Mouse (Mus musculus) heart, embryonic 11.5 days (tissue): Measurements from ENCODE around the gene C1qtnf3. TPM values are rescaled to one million over a fixed set of nuclear protein-coding genes. Genes with fewer than 3 reads are reported as not detected.
A peak's percentile ranks its signal among the peaks of the same experiment; 100 is the strongest.

Source experiments
- ATAC-seq: fragments of 200-750 bp; cut with Nextera tagmentation; replicated peaks from 2 replicates; pipeline ENCODE4 v1.8.0; 2017; ENCODE audit warnings: moderate library complexity; ENCODE audit not compliant: insufficient number of reproducible peaks, low FRiP score, low TSS enrichment
- H3K27ac ChIP-seq: fragments of 300-500 bp; sonication (generic); 2 replicates; pipeline ENCODE4 v1.5.1; 2014; ENCODE audit warnings: mild to moderate bottlenecking, low read depth, low read length
- H3K27me3 ChIP-seq: fragments of 300-500 bp; sonication (generic); 2 replicates; pipeline ENCODE4 v1.6.1; 2014; ENCODE audit warnings: mild to moderate bottlenecking, low read length, mixed read lengths; ENCODE audit not compliant: control insufficient read depth, insufficient read depth
- H3K36me3 ChIP-seq: fragments of 300-500 bp; sonication (generic); 2 replicates; pipeline ENCODE4 v1.6.1; 2014; ENCODE audit warnings: mild to moderate bottlenecking, low read length, moderate library complexity, mixed read lengths; ENCODE audit not compliant: control insufficient read depth, insufficient read depth
- H3K4me1 ChIP-seq: fragments of 300-500 bp; sonication (generic); 2 replicates; pipeline ENCODE4 v1.6.1; 2014; ENCODE audit warnings: low read length; ENCODE audit not compliant: control insufficient read depth, insufficient read depth
- H3K4me2 ChIP-seq: fragments of 300-500 bp; sonication (generic); 2 replicates; pipeline ENCODE4 v1.6.1; 2014; ENCODE audit warnings: mild to moderate bottlenecking, moderate library complexity
- H3K4me3 ChIP-seq: fragments of 300-500 bp; sonication (generic); 2 replicates; pipeline ENCODE4 v1.5.1; 2014; ENCODE audit warnings: low read depth, low read length
- H3K9ac ChIP-seq: fragments of 300-500 bp; sonication (generic); 2 replicates; pipeline ENCODE4 v1.6.1; 2014; ENCODE audit warnings: mild to moderate bottlenecking, low read depth, low read length, moderate library complexity
- H3K9me3 ChIP-seq: fragments of 300-500 bp; sonication (generic); replicated peaks from 2 replicates; pipeline ENCODE4 v1.6.1; 2016; ENCODE audit warnings: low read length; ENCODE audit not compliant: control insufficient read depth
- WGBS: fragments of 180-500 bp; shearing (Covaris S2); extraction: QIAGEN DNeasy Blood & Tissue Kit; methylation state at CpG from one replicate; pipeline ENCODE4 v1.1.7; 2014; ENCODE audit not compliant: insufficient replicate concordance; 5-methylcytosine and 5-hydroxymethylcytosine counted together
- polyA plus RNA-seq: library from polyadenylated mRNA; unstranded; fragments of >200 nt; fragmentation: Nextera tagmentation; extraction: Ambion mirVana; gene quantifications from 2 replicates; pipeline ENCODE4 v1.2.1, GENCODE M21; 2014

C1qtnf3 gene
- polyA plus RNA-seq, 1 experiment from 2014 or later, result 0.19 TPM

DNA sequence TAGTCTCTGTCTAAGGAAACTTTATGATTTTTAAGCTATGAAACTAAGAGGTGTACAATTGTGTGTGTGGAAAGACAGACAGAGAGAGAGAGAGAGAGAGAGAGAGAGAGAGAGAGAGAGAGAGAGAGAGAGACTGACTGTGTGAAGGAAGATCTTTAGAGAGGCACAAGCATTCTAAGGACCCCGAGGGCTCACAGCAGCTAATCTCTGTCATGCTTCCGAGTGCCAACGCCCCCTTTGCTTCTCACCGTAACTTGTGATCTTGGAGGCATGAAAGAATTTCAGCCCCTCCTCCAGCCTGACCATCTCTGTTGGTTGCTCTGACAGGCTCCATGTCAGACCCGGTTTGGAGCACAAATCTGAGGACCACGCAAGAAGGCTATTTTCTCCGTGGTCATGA is 48.3 kb downstream of the C1qtnf3 start, which contains the start of gene Slc45a2:
TSS of gene Slc45a2 (plus strand) at position 301 of the 400 bp plus-strand sequence.
- no peak within 1 kb of the TSS for H3K27ac ChIP-seq
- no peaks in the 10 kb centered on the region for H3K9me3 ChIP-seq
- H3K36me3 ChIP-seq, result no peaks in the 10 kb centered on the region
- ATAC-seq, result no peak
- H3K9ac ChIP-seq, result no peak within 1 kb of the TSS
- WGBS, result 37% methylated on average over 7 of the region's 7 CpGs
- no peaks in the 10 kb centered on the region for H3K27me3 ChIP-seq
- no peaks in the 10 kb centered on the region for H3K4me1 ChIP-seq
- no peak within 1 kb of the TSS for H3K4me3 ChIP-seq
- H3K4me2 ChIP-seq, result peak within 1 kb of the TSS; percentile 43

DNA sequence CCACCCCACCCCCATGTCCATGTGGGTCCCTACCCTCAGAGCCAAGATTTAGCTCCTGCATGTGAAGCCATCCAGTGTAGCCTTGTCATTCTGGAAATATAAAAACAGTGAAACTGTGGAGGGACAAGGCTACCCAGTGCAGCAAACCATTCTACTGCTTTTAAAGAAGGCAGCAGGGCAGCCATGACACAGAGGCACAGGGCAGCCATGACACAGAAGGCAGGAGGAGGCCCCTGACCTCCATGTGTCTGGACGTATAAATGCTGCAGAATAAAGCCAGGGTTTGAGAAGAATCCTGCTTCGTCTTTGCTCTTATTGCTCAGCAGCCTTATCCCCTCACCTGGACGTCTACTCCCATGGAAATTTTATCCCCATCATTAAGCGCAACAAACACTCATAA is 51.7 kb downstream of the C1qtnf3 start:
- H3K27ac ChIP-seq, result no peak overlapping the region
- no peak overlapping the region for H3K4me2 ChIP-seq
- H3K27me3 ChIP-seq, result no peaks in the 10 kb centered on the region
- H3K4me3 ChIP-seq, result no peak overlapping the region
- WGBS, result 73% methylated on average over 4 of the region's 4 CpGs
- H3K9me3 ChIP-seq, result no peaks in the 10 kb centered on the region
- no peak for ATAC-seq
- no peaks in the 10 kb centered on the region for H3K4me1 ChIP-seq
- no peak overlapping the region for H3K9ac ChIP-seq
- H3K36me3 ChIP-seq, result no peaks in the 10 kb centered on the region

GRCm38 (mm10) chr15:11004646-11005045 is 52.5 kb downstream of the C1qtnf3 start:
- no peak for ATAC-seq
- H3K27ac ChIP-seq, result no peak overlapping the region
- no peak overlapping the region for H3K9ac ChIP-seq
- no peaks in the 10 kb centered on the region for H3K9me3 ChIP-seq
- H3K4me2 ChIP-seq, result no peak overlapping the region
- H3K4me3 ChIP-seq, result no peak overlapping the region
- no peaks in the 10 kb centered on the region for H3K27me3 ChIP-seq
- H3K36me3 ChIP-seq, result no peaks in the 10 kb centered on the region
- H3K4me1 ChIP-seq, result no peaks in the 10 kb centered on the region
- WGBS, result 37% methylated on average over 6 of the region's 6 CpGs

- no peak overlapping the region for H3K9ac ChIP-seq
- H3K4me2 ChIP-seq, result no peak overlapping the region
- no peaks in the 10 kb centered on the region for H3K36me3 ChIP-seq
- no peak overlapping the region for H3K4me3 ChIP-seq
- ATAC-seq, result no peak
- no peaks in the 10 kb centered on the region for H3K4me1 ChIP-seq
- no peaks in the 10 kb centered on the region for H3K27me3 ChIP-seq
- no peaks in the 10 kb centered on the region for H3K9me3 ChIP-seq
- no peak overlapping the region for H3K27ac ChIP-seq
- WGBS, result 17% methylated on average over 5 of the region's 5 CpGs
Measured at GRCm38 (mm10) chr15:11008756-11009155, 56.6 kb downstream of the C1qtnf3 start.

- Histone ChIP-seq H3K4me3 (no peak overlapping the region), H3K9ac (no peak overlapping the region), H3K9me3 (no peaks in the 10 kb centered on the region), H3K4me2 (no peak overlapping the region), H3K27me3 (no peaks in the 10 kb centered on the region), H3K36me3 (no peaks in the 10 kb centered on the region), H3K4me1 (no peaks in the 10 kb centered on the region), H3K27ac (no peak overlapping the region)
- 82% methylated on average over 11 of the region's 11 CpGs for WGBS
- ATAC-seq, result no peak
Measured at GRCm38 (mm10) chr15:11010976-11011548, 58.9 kb downstream of the C1qtnf3 start.

GRCm38 (mm10) chr15:11014931-11015330 is 62.8 kb downstream of the C1qtnf3 start:
- ATAC-seq, result no peak
- H3K27me3 ChIP-seq, result no peaks in the 10 kb centered on the region
- no peak overlapping the region for H3K27ac ChIP-seq
- no peaks in the 10 kb centered on the region for H3K36me3 ChIP-seq
- no peak overlapping the region for H3K9ac ChIP-seq
- H3K4me1 ChIP-seq, result no peaks in the 10 kb centered on the region
- WGBS, result 52% methylated on average over 2 of the region's 2 CpGs
- no peak overlapping the region for H3K4me2 ChIP-seq
- H3K4me3 ChIP-seq, result no peak overlapping the region
- H3K9me3 ChIP-seq, result no peaks in the 10 kb centered on the region

DNA sequence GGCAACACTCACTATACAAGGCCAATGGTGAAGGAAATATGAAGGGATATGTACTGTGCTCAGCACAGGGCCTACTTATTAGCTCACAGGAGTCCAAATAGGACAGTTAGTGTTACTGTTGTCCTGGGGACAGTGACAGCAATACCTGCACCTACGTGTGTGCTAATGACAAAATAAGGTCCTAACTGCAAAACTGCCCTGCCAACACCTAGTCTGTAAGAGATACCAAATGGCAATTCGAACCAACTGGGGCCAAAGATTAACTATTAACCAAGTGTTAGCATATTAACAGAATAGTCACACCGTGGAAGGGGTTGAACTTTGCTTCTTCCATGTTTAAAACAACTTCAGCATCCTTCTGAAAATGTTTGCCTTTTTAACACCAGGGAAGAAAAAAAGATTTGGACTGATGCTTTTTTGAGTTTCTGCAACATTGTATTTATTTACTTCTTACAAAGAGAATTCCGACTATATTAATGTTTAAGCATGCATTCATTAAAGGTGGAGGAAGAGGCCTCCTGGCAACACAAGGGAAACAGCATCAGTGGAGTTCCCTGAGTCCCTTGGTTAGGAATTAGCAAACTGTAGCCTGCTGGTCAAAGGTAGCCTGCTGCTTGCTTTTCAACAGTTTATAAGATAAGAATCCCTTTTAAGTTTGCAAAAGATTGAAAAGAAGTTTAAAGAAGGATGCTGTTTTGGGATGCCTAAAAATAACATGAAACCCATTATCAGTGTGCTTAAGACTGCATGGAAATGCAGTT is 74.8 kb downstream of the C1qtnf3 start:
- WGBS, result 57% methylated on average over 4 of the region's 4 CpGs
- no peak overlapping the region for H3K4me2 ChIP-seq

More for the DNA sequence above, 74.8 kb downstream of the C1qtnf3 start:
- Histone ChIP-seq H3K36me3 (no peaks in the 10 kb centered on the region), H3K27me3 (no peaks in the 10 kb centered on the region; the same call in 1 of the 2 replicates), H3K4me3 (no peak overlapping the region), H3K9me3 (no peaks in the 10 kb centered on the region), H3K4me1 (no peaks in the 10 kb centered on the region), H3K9ac (no peak overlapping the region), H3K27ac (no peak overlapping the region)
- no peak for ATAC-seq
